Mouse (Mus musculus) cortical plate, adult 2 months (tissue): ENCODE measurements at regions not wholly inside any gene's neighbourhood (a gene's known extent, or its start where the extent isn't known, plus 50 kb on each side); places are given as distances from the start of the nearest gene placed in this dataset.

Experiments
- CTCF ChIP-seq: fragments of 200-500 bp; IDR thresholded peaks from 2 replicates; pipeline ENCODE4 v1.5.1; 2011; ENCODE audit warnings: mild to moderate bottlenecking, control low read depth, low read length; ENCODE audit not compliant: insufficient read depth; ENCODE audit errors: extremely low read depth
- POLR2A ChIP-seq: fragments of 200-500 bp; IDR thresholded peaks from 2 replicates; pipeline ENCODE4 v1.6.1; 2011; ENCODE audit warnings: mild to moderate bottlenecking, low read length, control low read depth; ENCODE audit not compliant: insufficient read depth; ENCODE audit errors: extremely low read depth

- TF ChIP-seq CTCF (no peak), POLR2A (no peak)
Observed at GRCm38 (mm10) chr14:24900501-24901179, 413.7 kb downstream of the Rps24 start.
